Mouse (Mus musculus) gonadal fat pad, adult 2 months (tissue): ENCODE data around the gene Ugt1a6a. TPM values are rescaled to one million over a fixed set of nuclear protein-coding genes. Genes with fewer than 3 reads are reported as not detected.

Experiments used
- DNase-seq: peaks from one replicate; pipeline ENCODE4 v3.0.0-alpha.2; 2012; ENCODE audit warnings: low read depth
- polyA plus RNA-seq: library from polyadenylated mRNA; depleted of rRNA; stranded (reverse); fragments of >200 nt; gene quantifications from 2 replicates; pipeline ENCODE4 v1.2.3, GENCODE M21; 2012

Ugt1a6a gene
- polyA plus RNA-seq, 1 experiment = 76.4 TPM

GRCm38 (mm10) chr1:88249596-88249995 is 115.0 kb downstream of the Ugt1a6a start:
- DNase-seq = no peak

GRCm38 (mm10) chr1:88250023-88250422 is 115.4 kb downstream of the Ugt1a6a start:
- DNase-seq = no peak

- no peak for DNase-seq
These were observed 118.5 kb downstream of the Ugt1a6a start for GRCm38 (mm10) chr1:88253106-88253505.

- DNase-seq = no peak
These were observed 118.9 kb downstream of the Ugt1a6a start for GRCm38 (mm10) chr1:88253540-88253939.

- no peak for DNase-seq
These were observed 120.3 kb downstream of the Ugt1a6a start for GRCm38 (mm10) chr1:88254793-88255465.

- no peak for DNase-seq
These were observed 120.9 kb downstream of the Ugt1a6a start for GRCm38 (mm10) chr1:88255466-88255857.

GRCm38 (mm10) chr1:88255989-88256754 is 121.6 kb downstream of the Ugt1a6a start:
- no peak for DNase-seq

- no peak for DNase-seq
These were observed 122.5 kb downstream of the Ugt1a6a start for GRCm38 (mm10) chr1:88256886-88257663.

GRCm38 (mm10) chr1:88257681-88258080 is 123.1 kb downstream of the Ugt1a6a start:
- DNase-seq = no peak

GRCm38 (mm10) chr1:88258361-88258760 is 123.8 kb downstream of the Ugt1a6a start:
- no peak for DNase-seq

- no peak for DNase-seq
These were observed 124.5 kb downstream of the Ugt1a6a start for GRCm38 (mm10) chr1:88258881-88259642.

GRCm38 (mm10) chr1:88259643-88260024 is 125.0 kb downstream of the Ugt1a6a start:
- no peak for DNase-seq

GRCm38 (mm10) chr1:88260114-88260513 is 125.5 kb downstream of the Ugt1a6a start:
- no peak for DNase-seq

- no peak for DNase-seq
These were observed 126.2 kb downstream of the Ugt1a6a start for GRCm38 (mm10) chr1:88260604-88261377.

- DNase-seq = no peak
These were observed 127.1 kb downstream of the Ugt1a6a start for GRCm38 (mm10) chr1:88261706-88262105.

GRCm38 (mm10) chr1:88262255-88262654 is 127.6 kb downstream of the Ugt1a6a start:
- DNase-seq = no peak

- no peak for DNase-seq
These were observed 128.4 kb downstream of the Ugt1a6a start for GRCm38 (mm10) chr1:88262961-88263360.

- DNase-seq = no peak
These were observed 129.2 kb downstream of the Ugt1a6a start for GRCm38 (mm10) chr1:88263778-88264177.

GRCm38 (mm10) chr1:88264237-88264868 is 129.7 kb downstream of the Ugt1a6a start:
- no peak for DNase-seq

- DNase-seq = no peak
These were observed 130.2 kb downstream of the Ugt1a6a start for GRCm38 (mm10) chr1:88264869-88265240.

GRCm38 (mm10) chr1:88266123-88266522 is 131.5 kb downstream of the Ugt1a6a start:
- no peak for DNase-seq
